Mouse (Mus musculus) gastrocnemius, postnatal 25 days (tissue): ENCODE measurements around the gene Elp6. TPM values are rescaled to one million over a fixed set of nuclear protein-coding genes. Genes with fewer than 3 reads are reported as not detected.

Experiments used
- DNase-seq: peaks from one replicate; pipeline ENCODE4 v3.0.0; 2022
- long read RNA-seq, 2 experiments: library from polyadenylated mRNA; stranded (forward); transcript quantifications; one replicate each; pipeline ENCODE4 v2.0.0; 2021
- total RNA-seq, 2 experiments: library from RNA; stranded (reverse); gene quantifications; 1 replicate in 1 of 2; 2 replicates in 1 of 2; pipeline ENCODE4 v1.2.3; 2021

Gene Elp6
- 1 to 10 TPM; 2.4 to 2.6 TPM for total RNA-seq
- long read RNA-seq, experiment 1, partial matches to known transcripts: 1 of 4 reads
- long read RNA-seq, experiment 1, other reads (novel, unspliced or antisense): 0 of 4 reads
- long read RNA-seq, experiment 2, transcript Elp6-205 (7 exons, 1,304 nt): major isoform, 7 of 7 reads
- long read RNA-seq, experiment 2, partial matches to known transcripts: 0 of 7 reads
- long read RNA-seq, experiment 2, other reads (novel, unspliced or antisense): 0 of 7 reads

DNA sequence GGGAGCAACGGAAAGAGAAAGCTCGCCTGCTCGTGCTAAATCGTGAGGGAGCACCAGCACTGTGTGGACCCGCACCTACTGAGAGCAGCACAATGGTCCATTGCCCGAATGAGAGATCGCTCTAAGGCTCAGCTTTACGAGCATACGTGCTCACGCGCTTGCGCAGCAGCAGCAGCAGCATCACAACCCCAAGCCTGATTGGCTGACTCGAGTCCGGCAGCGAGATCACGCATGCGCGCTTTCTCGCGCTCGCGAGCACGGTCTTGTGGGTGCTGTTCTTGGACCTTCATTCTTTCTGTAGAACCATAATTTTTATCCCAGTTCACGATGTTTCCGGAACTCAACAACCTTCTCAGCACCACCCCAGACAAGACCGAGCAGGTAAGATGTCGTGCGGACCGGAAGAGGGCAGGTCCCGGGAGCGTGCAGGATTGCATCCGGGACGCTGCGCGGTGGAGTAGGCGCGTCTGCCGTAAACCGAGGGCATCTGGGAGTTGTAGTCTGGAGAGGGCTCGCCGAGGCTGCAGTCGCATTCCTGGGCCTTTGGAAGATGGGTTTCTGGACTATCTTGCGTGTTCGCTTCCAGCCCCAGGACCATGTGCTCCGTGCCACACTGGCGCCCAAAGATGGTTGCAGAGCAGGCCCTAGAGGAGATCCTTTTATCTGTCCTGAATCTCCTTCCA, at the start of gene Elp6:
Gene Elp6, plus strand, starts transcription at position 205 of the 683 bp plus-strand sequence.
- peak; percentile 88 for DNase-seq

DNA sequence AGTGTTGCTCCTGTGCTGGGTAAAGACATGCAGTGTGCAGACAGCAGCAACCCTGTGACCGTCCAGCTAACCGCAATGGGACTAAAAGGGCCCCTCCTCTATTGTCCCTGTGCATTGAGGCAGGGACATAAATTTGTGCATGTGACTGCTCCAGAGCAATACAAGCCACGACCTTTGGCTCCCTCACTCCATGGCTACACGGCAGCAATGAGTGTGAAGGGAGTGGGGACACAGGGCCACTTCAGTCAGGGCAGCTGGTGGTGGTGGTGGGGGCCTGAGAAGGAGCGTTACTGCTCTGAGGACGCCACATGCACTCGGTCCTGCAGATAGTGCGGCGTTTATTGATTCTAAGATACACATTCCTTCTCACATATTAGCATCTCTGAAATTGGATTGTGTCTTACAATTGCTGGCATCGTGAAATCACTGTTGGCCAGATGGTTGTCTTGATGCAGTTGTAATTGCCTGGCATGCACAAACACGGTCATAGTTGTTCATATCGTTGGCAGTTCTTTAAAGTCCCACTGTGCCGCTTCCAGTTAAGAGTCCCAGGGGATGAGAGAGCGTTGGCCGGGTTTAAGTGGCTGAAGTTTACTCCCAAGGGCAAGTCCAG, 49.5 kb upstream of the Elp6 start:
- DNase-seq: no peak

DNA sequence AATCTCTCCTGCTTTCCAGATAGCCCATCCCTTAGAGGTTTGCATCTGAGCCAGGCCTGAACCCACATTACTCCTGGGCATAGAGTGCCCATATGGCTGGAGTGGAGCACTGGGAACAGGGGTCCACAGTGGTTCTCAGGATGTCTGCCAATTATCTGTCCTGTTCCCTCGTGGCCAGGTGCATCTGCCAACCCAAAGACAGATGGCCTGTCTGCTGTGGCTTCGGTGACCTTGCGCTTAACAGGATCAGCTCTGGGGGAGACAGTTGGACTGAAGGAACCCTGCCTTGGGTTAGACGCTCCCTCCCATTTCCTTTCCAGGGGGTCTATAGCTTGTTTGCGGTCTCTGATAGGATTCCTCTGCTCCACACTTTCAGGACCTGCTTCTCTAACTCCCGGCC, 46.3 kb upstream of the Elp6 start:
- DNase-seq: no peak

DNA sequence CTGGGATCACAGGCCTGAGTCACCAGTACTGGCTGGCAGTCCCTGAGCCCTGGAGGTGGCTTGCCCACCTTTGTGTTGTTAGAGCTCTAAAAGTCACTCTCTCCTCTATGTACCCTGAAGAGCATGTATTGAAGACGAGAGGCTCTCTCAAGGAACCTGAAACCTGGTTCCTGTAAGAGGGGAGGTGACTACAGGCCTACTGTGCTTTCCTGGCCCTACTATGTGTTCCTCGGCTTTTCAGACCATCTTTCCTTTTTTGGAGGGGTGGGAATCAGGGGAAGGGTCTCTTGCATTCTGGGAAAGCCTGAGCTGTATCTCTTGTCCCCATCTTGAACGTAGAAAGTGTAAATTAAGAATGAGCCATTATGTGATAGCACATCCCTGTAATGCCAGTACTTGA, 45.9 kb upstream of the Elp6 start:
- DNase-seq: no peak

DNA sequence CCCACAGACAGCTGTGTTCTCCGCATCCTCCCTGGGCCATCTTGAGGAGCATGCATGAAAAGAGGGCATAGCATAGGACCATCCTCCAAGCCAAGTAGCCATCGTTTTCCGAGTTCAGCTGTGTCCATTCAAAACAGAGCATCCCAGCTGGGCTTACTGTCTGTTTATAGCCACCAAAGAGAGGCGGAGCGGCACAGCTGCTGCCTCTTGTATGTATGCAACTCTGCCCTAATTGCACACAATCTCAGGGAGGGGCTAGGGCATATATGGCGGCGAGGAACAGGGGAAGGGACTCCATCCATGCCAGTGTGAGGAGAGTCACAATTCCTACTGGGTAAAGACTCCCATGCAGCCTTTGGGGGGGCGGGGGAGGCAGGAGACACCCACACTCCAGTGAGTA, 41.8 kb upstream of the Elp6 start:
- no peak for DNase-seq

DNA sequence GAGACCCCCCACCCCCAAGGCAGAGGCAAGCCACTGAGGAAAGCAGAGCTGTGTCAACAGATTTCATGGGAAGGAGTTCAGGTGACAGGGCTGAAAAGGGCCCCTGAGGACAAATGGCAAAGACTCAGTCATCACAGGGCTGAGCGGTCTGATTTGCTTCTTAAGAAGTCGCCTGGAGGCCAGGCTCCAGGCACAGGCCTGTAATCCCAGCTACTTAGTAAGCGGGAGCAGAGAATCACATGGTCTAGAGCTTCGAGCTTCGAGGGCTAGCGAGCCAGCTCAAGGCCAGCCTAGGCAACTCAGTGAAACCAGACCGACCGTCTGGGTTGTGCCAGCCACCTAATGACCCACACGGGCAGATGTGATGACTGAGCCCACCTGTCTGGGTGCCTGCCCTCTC, 40.0 kb upstream of the Elp6 start:
- no peak for DNase-seq

DNA sequence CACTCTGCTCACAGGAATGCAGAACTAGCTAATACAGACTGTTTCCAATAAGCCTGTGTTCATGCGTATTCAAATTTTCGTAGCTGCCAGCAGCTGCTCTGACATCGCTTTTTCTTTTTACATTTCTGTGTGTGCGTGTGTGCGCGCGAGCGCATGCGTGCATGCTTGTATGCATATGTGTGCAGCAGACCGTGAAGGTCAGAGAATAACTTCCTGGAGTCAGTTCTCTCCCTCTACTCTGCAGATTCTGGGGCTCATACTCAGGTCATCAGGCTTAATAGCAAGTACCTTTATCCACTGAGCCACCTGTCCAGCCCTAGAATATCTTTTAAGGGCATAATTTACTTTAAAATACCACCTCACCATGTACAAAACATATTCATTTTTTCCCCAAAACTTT, 36.6 kb upstream of the Elp6 start:
- DNase-seq: no peak

DNA sequence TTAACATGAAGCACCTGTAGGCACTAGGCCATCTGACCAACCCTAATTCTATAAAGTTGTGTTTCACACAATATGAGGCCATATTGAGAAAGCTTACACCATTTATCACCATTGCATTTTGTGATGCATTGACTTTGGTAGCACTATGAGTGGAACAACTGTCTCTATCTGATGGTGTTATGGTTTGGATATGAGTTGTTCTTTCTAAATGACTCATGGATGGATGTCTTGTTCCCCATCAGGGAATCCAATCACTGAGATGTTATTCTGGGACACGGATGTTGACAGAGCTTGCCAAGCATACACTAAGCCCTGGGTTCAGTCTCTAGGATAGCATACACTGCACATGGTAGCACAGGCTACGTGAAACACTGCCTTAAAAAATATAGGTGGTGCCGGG, 32.6 kb upstream of the Elp6 start:
- no peak for DNase-seq

DNA sequence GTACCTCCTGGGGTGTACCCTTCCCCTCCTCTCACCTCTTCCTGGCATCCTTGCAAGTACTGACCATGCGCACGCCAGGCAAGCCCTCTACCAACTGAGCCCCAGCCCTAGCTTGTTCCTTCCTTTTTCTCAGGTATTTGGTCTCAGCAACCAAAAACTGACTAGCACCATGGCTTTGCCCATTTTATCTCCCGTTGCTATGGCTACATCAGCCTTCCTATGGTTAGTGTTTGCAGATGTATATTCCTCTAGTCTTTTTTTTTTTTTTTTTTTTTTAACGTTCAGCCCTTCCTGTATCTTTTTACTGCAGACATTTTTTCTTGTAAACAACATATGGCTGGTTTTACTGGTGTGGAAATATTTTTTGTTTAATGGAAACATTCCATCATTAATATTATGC, 31.5 kb upstream of the Elp6 start:
- no peak for DNase-seq

DNA sequence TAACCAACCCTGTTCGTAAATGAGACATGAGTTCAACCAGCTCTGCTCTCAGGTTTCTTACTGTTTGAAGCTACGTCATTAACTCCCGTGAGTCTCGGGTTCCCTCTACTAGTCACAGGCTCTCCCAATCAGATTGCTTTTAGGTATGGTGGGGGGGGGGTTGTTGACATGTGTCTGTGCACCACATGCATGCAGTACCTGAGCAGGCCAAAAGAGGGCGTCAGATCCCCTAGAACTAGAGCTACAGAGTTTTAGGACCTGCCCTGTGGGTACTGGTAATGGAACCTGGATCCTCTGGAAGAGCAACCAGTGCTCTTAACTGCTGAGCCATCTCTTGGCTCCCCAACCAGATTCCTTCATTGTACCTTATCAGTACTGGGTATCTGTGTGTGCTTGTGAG, 29.1 kb upstream of the Elp6 start:
- no peak for DNase-seq

DNA sequence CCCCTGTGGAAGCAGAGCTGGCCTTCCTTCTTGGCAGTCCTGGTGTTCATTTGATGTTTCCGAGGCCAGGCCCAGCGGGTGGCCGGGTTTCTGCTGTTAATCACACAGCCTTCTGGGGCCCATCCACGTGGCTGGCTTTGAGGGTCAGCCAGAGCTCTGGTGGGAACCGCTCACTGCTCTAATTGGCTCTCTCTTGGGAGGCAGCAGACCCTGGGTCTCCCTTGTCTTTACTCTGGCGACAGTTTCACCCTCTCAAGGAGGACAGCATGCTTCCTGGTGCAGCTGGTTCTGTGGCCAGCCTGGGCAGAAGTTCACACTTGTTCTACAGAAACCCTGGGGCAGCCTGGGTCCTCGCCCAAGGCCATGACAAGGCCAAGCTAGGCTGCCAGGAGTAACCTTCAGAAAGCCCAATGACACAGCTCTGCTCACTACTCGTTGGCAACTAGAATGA, 27.5 kb upstream of the Elp6 start:
- DNase-seq: no peak

DNA sequence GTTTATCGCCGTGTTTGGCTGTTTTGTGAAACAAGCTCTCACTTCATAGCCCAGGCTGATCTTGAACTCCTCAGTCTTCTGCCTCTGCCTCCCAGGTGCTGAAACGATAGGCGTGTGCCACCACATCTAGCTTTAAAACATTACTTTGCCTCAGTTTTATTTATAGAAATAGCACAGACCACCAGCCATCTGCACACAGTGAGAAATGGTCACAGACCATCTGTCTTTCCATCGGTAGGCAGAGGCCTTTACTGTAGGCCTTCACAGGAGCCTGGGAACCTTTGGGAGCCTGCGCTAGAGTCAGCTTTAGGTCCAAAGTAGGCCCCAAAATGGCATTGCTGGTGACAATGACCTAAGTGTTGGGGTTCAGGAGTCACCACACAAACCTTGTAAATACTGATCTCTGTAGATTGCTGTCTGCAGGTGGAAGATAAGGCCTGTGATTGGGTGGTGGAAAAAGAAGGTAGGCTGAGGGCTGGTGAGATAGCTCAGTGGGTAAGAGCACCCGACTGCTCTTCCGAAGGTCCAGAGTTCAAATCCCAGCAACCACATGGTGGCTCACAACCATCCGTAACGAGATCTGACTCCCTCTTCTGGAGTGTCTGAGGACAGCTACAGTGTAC, 20.8 kb upstream of the Elp6 start:
- no peak for DNase-seq

DNA sequence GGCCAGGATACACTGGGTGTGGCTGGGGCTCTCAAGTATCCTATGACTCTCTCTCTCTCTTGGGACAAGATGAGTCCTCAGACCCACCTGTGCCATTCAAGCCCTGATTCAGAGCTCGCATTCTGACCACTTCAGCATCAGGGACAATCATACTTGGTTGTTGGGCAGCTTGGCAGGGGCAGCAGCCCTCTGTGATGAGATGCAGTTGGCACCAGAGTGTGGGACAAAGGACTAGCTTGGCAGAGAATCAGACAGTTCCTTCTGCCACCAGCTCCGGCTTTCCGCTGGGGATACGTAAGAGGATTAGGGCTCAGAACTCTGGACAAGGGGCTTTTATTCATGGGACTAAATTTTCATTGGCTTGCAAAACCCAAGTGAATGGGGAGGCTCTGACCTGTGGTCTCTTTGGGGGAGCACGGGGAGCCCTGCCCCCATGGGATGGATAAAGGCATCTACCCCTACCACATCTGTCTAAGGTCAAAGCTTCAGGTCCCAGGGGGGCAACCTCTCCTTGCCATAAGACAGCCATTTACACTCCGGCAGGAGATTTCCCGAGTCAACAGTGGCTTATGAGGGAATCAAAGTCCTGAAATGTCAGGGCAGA, 17.6 kb upstream of the Elp6 start:
- DNase-seq: no peak

DNA sequence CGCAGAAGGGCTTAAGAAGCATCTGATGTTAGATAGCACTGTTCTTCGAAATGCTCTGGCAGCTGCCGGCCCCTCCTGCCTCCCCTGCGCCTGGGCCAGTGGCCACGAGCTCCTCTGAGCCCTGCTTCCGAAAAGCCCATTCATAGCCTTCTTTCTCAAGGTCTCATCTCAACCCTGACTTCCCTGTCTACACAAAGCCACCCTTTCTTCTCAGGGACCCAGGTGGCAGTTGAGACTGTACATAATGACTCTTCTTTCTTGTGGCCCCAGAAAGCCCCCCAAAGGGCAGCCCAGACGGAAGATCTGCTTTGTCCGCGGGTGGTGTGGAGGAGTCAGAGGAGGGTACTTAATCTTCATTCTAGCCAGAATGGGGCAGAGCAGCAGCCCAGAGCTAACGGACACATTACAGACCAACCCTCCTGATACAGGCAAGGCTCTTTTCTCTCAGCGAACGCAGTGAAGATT, 11.7 kb upstream of the Elp6 start:
- no peak for DNase-seq

DNA sequence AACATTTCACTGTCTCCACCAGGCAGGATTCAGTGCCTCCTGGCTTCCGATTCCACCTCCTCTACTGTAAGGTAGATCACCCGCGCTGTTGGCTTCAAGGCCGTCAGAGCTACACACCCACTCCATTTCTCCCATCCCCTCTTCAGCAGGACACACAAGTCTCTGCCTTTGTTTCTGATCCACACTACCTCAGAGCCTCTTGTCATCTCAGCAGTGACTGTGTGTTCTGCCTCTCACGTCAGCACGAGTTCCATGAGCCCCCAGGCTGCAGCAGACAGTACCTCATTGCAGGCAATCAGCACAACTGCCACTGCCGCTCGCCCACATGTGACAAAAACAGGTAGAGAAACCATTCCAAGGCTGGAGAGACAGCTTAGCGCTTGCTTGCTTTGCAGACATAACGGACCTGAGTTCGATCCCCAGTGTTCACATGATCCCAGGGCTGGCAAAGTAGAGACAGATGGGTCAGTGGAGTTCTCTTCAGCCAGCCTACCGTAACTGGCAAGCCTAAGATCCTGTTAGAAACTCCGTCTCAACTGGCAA, 11.0 kb upstream of the Elp6 start:
- no peak for DNase-seq

DNA sequence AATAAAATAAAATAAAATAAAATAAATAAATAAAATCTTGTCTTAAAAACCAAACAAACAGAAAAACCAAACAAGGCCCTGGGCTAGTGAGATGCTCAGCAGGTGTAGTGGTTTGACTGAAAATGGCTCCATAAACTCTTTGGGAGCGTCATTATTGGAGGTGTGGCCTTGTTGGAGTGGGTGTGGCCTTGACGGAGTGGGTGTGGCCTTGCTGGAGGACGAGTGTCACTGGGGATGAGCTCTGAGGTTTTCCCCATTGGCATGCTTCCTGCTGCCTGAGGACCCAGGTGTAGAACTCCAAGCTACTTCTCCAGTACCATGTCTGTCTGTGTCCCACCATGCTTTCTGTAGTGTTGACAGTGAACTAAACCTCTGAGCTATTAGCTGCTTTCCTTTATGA, 10.2 kb upstream of the Elp6 start:
- no peak for DNase-seq

DNA sequence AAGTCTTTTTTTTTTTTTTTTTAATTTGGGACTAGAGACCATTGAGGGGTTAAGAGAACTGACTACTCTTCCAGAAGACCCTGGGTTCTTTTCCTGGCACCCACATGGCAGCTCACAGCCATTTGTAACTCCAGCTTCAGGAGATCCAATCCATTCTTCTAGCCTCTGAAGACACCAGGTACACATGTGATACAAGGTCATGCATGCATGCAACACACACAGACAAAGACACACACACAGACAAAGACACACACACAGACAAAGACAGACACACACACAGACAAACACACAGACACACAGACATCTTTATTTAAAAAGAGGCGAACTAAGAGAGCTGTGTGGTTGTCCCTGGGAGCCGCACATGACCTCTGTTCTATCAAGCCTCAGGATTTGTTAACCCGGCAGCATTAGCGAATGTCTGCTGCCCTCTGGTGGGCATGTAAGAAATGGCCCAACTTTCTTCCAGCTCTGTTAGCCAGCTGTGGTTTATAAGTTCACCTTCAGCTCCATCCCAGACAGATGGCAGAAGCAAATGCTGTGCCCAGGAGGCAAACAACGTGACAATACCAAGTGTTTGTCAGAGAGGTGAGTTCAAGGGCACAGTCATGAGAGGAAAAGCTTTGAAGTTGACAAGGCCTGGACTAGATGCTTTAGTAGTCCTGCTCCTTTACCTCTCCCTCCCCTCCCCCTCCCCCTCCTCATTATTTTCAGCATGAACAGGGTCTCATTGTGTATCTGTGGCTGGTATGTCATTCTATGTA, 7.9 kb upstream of the Elp6 start:
- DNase-seq: peak; percentile 49

DNA sequence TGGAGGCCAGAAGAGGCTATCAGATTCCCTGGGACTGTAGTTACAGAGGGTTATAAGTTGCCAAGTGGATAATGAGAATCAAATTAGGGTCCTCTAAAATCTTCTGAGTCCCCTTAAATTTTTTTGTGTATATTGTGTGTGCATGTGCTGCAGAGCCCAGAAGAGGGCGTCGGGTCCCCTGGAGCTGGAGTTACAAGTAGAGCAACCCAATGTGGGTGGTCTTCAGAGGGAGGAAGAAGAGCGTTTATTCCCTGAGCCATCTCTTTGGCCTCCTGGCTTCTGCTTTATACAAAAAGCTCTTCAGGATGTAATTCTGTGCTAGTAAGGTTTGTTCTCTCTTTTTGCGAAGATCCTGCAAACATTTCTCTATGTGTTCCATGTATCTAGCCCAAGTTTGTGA, 457 bp upstream of the Elp6 start:
- DNase-seq: no peak

DNA sequence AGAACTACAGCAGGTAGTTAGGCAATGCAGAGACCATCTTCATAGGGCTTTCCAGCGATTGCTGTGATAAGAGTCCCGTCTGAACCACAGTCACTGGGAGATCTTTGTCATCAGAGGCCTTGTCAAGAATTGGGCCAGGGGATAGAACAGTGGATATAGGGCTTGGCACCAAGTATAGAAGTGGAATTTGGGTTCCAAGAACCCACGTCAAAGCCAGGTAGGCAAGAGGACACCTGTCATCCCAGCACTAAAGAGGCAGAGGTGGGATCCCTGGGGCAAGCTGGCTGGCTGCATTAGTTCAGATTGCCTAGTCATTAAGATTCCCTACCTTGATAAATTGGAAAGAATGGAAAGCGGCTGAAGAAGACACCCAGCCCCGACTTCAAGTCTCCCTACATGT, 1.4 kb downstream of the Elp6 start:
- no peak for DNase-seq

DNA sequence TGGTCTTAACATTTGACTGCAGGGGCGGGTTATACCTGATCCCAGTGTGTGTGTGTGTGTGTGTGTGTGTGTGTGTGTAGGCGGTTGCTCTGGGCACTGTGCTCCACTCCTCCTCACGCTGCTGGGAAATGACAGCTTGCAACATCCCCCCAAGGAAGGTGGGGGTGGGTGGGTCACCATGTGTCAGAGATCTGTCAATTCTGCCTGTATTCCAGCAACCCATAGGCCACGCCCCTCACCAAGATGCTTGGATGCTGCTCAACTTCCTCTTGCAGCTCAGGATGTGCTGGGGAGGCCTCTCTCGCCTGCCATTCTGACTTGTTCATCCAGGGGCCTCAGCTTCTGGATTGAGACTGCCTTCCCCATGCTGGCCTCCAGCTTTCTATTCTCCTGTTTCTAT, 9.7 kb downstream of the Elp6 start:
- DNase-seq: no peak

DNA sequence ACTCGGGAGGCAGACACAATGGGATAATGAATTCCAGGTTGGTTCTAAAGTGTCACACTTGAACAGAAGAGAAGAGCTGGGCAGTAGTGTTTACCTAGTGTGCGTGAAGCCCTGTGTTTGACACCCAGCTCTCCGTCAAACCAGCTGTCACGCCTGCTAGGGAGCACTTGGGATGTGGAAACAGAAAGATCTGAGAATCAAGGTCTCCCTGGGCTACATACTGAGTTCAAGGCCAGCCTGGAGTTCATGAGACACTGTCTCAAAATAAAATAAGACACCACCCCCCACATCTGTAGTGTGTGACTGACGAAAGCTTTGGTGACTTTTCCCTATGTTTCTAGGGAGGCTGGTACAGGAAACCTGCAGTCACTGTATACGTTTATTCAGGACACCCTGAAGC, 10.4 kb downstream of the Elp6 start:
- no peak for DNase-seq

DNA sequence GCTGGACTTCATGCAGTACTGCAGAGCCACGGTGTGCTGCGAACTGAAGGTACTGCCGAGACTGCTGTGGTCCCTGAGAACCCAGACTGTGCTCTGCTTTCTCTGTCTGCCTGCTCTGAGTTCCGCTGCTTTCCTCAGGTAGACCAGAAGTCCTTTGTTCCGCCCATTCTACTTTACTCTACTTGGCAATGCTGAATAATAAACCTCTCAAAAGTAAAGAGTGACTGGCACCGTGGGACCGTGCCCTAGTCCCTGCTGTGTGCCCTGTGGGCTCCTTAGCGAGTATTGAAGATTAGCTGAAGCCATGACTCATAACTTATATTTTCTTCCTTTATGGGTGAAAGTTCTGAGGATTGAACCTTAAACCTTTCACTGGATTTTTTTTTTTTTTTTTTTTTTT, 10.9 kb downstream of the Elp6 start:
- no peak for DNase-seq
